Mouse (Mus musculus): ENCODE measurements around the gene Fkbp5. TPM values are rescaled to one million over a fixed set of nuclear protein-coding genes. Genes with fewer than 3 reads are reported as not detected.

The Fkbp5 gene
- total and polyA plus RNA-seq, 3 experiments, result 14.4 to 31.4 (median 22.6) TPM

DNA sequence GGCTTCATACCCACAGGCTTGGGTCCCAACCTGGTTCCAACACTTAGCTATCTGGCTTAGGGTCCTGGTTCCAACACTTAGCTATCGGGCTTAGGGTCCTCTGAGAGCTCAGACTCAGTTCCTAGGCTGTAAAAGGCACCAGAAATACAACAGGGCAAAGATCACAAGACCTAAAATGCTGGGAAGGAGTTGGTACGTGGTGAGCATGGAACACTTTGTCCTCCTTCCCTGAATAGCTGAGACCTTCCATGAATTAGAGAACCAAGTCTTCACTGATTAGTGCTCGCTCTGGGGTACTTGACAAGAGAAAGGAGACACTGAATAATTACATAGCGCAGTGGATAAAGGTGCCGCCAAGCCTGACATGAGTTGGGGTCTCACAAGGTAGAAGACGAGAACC lies 4.6 kb upstream of the Fkbp5 start:
- H3K36me3 ChIP-seq (replicated peaks in 1 of 2; ENCODE audit: control insufficient read depth in 1 of 2, insufficient read depth in 1 of 2, low read length in 1 of 2), result peaks cover 0 to 2% of the 10 kb centered on the region in 2 experiments
- peaks cover 18 to 57% of the 10 kb centered on the region in 2 experiments for H3K4me1 ChIP-seq (ENCODE audit: control insufficient read depth in 1 of 2, insufficient read depth in 2 of 2)
- peaks cover 18% of the 10 kb centered on the region for H3K27me3 ChIP-seq (replicated peaks)
- in situ Hi-C loops (cut with MboI; ENCODE audit: low pct_ligation_motif_present, low pct_unique_long_range_greater_than_20kb, low sequenced_read_pairs) (loop anchor here (5.0 to 25.0 kb wide), 3 partner anchors 45 to 310 kb away; partner anchors contain the start of gene Def6), dilution Hi-C loops (cut with MboI; ENCODE audit: extremely low pct_ligation_motif_present, extremely low pct_unique_long_range_greater_than_20kb, low sequenced_read_pairs) (no loop called here)
- H3K9me3 ChIP-seq (replicated peaks; ENCODE audit: low read length), result peaks cover 1% of the 10 kb centered on the region
- no peaks in the 10 kb centered on the region for H3K79me2 ChIP-seq (replicated peaks; ENCODE audit: control insufficient read depth, extremely low read depth, insufficient read depth, poor library complexity, severe bottlenecking)
- no peak for TF ChIP-seq MEF2A (IDR thresholded peaks at IDR 0.05; ENCODE audit: borderline replicate concordance, low read depth, low read length)
- no peak for TF ChIP-seq USF2 (conservative IDR thresholded peaks at IDR 0.05; ENCODE audit: low read depth, low read length)
- no peak for TF ChIP-seq SIN3A (IDR thresholded peaks at IDR 0.05; ENCODE audit: low read length)
- no peak for TF ChIP-seq ZKSCAN1 (IDR thresholded peaks at IDR 0.05; ENCODE audit: borderline replicate concordance, low read depth, low read length)
- no peak for TF ChIP-seq POLR2A (IDR thresholded peaks at IDR 0.05; ENCODE audit: low read depth, low read length)
- no peak for TF ChIP-seq KAT2A (IDR thresholded peaks at IDR 0.05; ENCODE audit: insufficient replicate concordance, low read length)
- TF ChIP-seq RAD21 (IDR thresholded peaks at IDR 0.05; ENCODE audit: low read depth, low read length), result no peak
- no peak for TF ChIP-seq MAZ (IDR thresholded peaks at IDR 0.05; ENCODE audit: low read depth, low read length)
- TF ChIP-seq UBTF (IDR thresholded peaks at IDR 0.05; ENCODE audit: low read depth, low read length), result no peak
- no peak for TF ChIP-seq SMC3 (IDR thresholded peaks at IDR 0.05; ENCODE audit: low read depth, low read length)
- no peak overlapping the region for H3K4me3 ChIP-seq (replicated peaks in 1 of 3; ENCODE audit: low read depth in 2 of 3, low read length in 2 of 3, poor library complexity in 1 of 3)
- H3K27ac ChIP-seq (ENCODE audit: insufficient read depth, low read depth), result no peak overlapping the region
- DNase-seq (ENCODE audit: extremely low read depth), result no peak
- peak overlapping the region; percentile 53; the same call in 1 of the 2 replicates for H3K4me2 ChIP-seq (ENCODE audit: insufficient read depth, low read depth, poor library complexity, severe bottlenecking)
- no peak overlapping the region for H3K9ac ChIP-seq (ENCODE audit: insufficient read depth, low read depth)

DNA sequence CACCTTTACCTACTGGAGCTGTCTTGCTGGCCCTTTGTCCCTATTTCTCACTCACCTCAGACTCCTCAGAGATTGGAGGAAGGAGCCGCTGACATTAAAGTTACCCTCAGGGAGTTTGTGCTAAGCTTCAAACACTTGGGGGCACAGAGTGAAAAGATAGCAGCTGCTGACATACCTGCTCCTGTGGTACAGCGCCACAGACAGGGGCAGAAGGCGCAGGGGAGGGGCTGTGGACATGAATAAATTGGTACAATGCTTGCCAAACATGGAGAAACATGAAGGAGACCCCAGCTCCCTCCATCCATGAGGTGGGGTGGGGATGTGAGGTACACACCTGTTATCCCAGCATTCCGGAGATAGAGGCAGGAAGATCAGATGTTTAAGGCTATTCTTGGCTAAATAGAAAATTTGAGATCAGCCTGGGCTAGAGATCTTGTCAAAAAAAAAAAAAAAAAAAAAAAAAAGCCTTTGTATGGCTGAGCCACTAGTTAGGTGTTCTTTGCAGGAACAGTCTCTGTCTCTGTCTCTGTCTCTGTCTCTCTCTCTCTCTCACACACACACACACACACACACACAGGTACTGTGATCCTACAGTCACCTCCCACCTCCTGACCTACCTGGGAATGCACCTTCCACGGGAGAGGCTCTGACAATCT lies 3.9 kb upstream of the Fkbp5 start:
- H3K36me3 ChIP-seq (replicated peaks in 1 of 2; ENCODE audit: control insufficient read depth in 1 of 2, insufficient read depth in 1 of 2, low read length in 1 of 2), result peaks cover 0 to 2% of the 10 kb centered on the region in 2 experiments
- H3K4me1 ChIP-seq (ENCODE audit: control insufficient read depth in 1 of 2, insufficient read depth in 2 of 2), result peaks cover 21 to 61% of the 10 kb centered on the region in 2 experiments
- H3K9me3 ChIP-seq (replicated peaks; ENCODE audit: low read length), result peaks cover 3% of the 10 kb centered on the region
- no peak overlapping the region for H3K27ac ChIP-seq (ENCODE audit: insufficient read depth, low read depth)
- H3K79me2 ChIP-seq (replicated peaks; ENCODE audit: control insufficient read depth, extremely low read depth, insufficient read depth, poor library complexity, severe bottlenecking), result no peaks in the 10 kb centered on the region
- H3K4me3 ChIP-seq (replicated peaks in 1 of 3; ENCODE audit: low read depth in 2 of 3, low read length in 2 of 3, poor library complexity in 1 of 3), result no peak overlapping the region
- TF ChIP-seq EP300 (IDR thresholded peaks at IDR 0.05; ENCODE audit: low read length), result no peak
- TF ChIP-seq HCFC1 (IDR thresholded peaks at IDR 0.05; ENCODE audit: low read depth, low read length), result no peak
- no peak for TF ChIP-seq CHD1 (IDR thresholded peaks at IDR 0.05; ENCODE audit: low read depth, low read length)
- no peak for TF ChIP-seq ETS1 (conservative IDR thresholded peaks at IDR 0.05; ENCODE audit: low read depth, low read length)
- TF ChIP-seq JUN (IDR thresholded peaks at IDR 0.05; ENCODE audit: insufficient read depth, low read depth, low read length), result no peak
- TF ChIP-seq ZNF384 (IDR thresholded peaks at IDR 0.05; ENCODE audit: low read depth, low read length), result peak; percentile 60
- no peak for TF ChIP-seq CTCF (conservative IDR thresholded peaks at IDR 0.05 in 1 of 2, IDR thresholded peaks at IDR 0.05 in 1 of 2; ENCODE audit: low read depth in 2 of 2, low read length in 2 of 2)
- H3K27me3 ChIP-seq (replicated peaks), result peaks cover 18% of the 10 kb centered on the region
- dilution Hi-C loops (cut with MboI; ENCODE audit: extremely low pct_ligation_motif_present, extremely low pct_unique_long_range_greater_than_20kb, low sequenced_read_pairs) (no loop called here), in situ Hi-C loops (cut with MboI; ENCODE audit: low pct_ligation_motif_present, low pct_unique_long_range_greater_than_20kb, low sequenced_read_pairs) (loop anchor here (5.0 to 25.0 kb wide), 3 partner anchors 44 to 309 kb away; partner anchors contain the start of gene Def6)
- no peak for DNase-seq (ENCODE audit: extremely low read depth)
- no peak overlapping the region for H3K9ac ChIP-seq (ENCODE audit: insufficient read depth, low read depth)
- no peak overlapping the region for H3K4me2 ChIP-seq (ENCODE audit: insufficient read depth, low read depth, poor library complexity, severe bottlenecking)
